Mouse (Mus musculus) heart, adult 9 months (tissue): Measurements from ENCODE around the gene Lalba.
"Not testable (repeated sequence)": the region's sequence is repeated elsewhere in the genome, so short reads cannot be mapped to it uniquely, and the experiment has no call there.

Source experiments
- DNase-seq, 2 experiments: peaks; one replicate each; pipeline ENCODE4 v3.0.0; 2022; ENCODE audit warnings: low spot score in 2 of 2

Lalba gene

GRCm38 (mm10) chr15:98482701-98483100 is at the start of gene Lalba:
Gene Lalba (minus strand): TSS chr15:98482721.
- peak; percentile 40 to 69 for DNase-seq

GRCm38 (mm10) chr15:98532281-98532680 is 49.8 kb upstream of the Lalba start:
- DNase-seq = no peak

DNA sequence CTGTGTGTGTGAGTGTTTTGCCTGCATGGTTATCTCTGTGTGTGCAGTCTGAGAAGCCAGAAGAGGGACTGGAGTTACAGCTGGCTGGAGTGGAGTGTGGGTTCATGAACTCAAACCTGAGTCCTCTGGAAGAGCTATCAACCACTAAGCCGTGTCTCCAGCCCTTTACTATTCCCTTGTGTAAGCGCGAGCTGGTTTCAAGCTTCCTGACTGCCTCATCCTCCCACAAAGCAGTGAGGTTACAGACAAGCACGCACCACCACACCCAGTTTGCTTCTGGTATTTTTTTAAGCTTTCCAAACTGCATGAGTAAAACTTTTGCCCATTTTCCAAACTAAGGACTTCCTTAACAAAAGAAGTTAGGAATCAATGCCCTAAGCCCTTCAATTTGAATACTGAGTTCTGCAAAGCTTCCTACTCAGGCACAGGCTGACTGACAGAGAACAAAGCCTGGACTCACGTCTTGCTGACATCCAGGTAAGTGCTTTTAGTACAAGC is 45.6 kb upstream of the Lalba start:
- no peak for DNase-seq

DNA sequence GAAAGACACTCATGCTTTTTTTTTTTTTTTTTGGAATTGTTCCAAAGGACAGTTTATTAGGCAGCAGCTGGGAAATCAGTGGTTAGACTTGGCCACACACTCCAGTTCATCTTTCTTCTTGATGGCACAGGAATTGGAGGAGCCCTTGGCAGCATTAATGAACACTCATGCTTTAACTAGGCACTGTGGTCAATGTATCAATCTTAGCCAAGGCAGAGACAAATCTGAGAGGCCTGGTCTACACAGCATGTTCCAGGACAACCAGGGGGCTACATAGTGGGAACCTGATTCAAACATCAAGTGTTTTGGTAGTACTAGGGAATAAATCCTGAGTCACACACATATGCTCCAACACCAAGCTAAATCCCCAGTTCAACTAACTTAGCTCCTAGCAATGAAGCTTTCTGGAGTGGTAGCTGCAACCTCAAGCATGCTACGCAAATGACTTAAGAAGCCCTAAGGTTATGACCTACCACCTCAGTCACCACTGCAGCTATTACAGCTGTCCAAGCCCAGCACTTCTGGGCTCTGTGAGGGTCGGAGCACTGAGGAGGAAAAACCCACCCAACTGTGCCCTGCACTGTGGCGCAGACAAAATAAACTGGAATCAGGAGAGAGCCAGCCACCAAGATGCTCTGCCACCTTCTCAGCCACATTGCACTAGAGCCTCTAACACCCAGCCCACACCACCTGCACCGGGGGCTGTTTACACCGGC is 44.7 kb upstream of the Lalba start:
- no peak for DNase-seq

DNA sequence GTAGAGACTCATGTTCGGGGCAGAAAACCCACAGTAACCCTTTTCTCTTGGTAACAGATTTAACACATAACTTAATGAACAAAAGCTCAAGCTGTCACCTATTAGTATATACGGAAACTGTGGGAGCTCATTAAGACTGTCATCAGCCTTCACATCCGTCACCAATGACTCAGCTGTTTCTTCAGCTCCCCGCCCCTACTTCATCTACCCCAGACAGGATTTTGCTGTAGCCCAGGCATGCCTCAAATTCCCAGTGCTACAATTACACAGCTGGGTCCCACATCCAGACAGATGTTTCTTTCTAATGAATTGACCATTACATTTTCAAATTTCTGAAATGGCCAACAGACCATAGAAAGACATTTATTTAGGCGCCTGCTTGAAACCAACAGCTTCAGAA is 43.5 kb upstream of the Lalba start:
- DNase-seq = no peak

GRCm38 (mm10) chr15:98521245-98521644 is 38.7 kb upstream of the Lalba start:
- no peak for DNase-seq

DNA sequence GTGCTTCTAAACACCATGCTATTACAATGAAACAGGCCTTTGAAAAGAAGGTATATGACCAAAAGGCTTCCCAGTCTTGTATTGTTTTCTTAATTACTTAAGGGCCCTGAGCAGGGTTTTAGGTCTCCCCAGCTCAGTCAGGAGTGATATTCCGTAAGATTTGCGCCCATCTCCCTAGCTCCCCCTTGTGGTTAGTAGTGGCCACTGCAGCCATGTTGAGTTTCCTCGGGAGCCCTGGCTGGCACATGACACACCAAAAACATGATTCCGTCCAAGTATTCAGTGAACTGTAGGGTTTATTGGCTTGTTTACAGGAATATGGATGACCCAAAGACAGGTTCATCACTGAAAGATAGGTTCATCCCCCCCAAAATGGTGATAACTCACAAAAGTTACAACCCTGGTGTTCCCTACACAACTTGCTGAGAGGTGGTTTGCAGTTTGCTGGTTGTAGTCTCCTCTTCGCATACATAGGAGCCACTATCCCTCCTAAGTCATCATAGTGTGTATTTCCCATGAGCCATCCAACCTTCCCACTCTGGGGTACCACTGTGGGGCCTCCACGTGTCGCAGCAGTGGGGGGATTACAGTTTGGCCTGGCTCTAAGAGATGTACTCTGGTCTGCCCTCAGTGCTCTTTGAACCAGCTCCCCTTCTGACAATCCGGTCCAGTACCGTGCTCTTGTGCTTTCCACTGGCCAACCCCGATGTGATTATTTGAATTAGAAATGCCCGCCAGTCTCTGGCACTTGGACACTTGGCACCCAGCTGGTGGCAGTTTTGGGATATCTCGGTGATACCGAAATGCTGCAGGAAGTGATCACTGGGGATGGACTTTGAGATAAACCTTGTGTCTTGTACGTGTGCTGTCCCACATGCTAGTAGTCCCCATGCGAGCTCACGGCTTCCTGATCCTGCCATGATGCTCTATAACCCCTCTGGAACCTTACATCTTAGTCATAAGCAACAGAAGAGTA is 35.1 kb upstream of the Lalba start:
- peak; percentile 56 to 64 for DNase-seq

GRCm38 (mm10) chr15:98514845-98515244 is 32.3 kb upstream of the Lalba start:
- DNase-seq = not testable (repeated sequence)

DNA sequence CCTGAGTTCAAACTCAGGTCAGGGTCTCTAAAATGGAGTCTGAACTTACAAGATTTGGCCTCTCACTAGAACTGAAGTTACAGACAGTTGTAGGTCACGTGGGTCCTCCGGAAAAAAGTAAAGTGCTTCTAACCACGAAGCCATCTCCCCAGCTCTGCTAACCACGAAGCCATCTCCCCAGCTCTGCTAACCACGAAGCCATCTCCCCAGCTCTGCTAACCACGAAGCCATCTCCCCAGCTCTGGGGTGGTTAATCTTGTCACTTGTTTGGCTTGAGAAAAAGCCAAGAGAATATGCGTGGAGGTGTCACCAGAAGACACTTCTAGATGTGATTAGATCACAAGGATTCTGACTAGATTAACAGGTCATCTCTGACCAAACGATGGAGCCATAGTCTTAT is 31.6 kb upstream of the Lalba start:
- no peak for DNase-seq

DNA sequence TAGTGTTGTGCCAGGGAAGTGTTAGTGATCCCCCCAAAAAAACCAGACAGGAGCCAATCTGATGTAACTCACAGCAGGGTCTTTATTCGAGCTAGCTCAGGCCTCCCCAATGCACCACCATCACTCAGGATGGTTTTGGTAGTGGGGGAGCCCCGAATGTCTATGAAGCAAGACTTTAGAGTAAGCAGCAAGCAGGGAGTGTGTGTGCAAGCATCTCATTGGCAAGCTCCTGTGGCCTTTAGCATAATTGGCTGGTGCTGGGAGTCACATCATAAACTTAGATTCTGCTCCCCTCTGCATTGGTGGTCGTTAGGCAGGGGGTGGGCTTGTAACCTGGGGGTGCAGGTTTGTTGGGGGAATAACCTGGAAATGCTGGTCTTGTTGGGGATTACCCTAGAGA is 31.2 kb upstream of the Lalba start:
- not testable (repeated sequence) for DNase-seq

DNA sequence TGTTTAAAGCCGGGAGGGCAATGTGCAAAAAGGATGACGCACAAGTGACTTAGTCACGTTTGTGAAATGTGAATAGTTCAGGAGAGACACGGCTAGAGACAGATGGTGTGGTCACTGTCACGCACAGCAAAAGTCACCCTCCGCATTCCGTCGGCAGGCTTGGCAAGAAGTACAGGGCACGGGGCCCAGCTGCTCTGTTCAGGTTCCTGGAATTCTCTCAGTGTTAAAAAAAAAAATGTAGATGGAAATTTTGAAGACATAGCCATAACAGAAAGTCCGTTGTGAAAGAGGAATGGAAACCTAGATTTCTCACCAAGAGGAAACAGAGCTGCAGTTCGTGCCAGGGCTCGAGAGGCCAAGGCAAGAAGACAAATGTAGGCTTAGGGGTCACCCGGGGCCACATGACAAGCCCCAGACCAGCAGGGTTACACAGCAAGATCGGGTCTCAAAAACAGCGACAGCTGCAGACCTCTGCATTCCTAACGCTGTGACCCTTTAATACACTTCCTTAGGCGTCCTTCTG is 30.3 kb upstream of the Lalba start:
- DNase-seq = peak; percentile 72 to 73

GRCm38 (mm10) chr15:98512232-98512631 is 29.7 kb upstream of the Lalba start:
- DNase-seq = peak in 1 of 2 experiments; percentile 43

- DNase-seq = peak; percentile 46 to 55
Measured at GRCm38 (mm10) chr15:98511386-98511928, 28.9 kb upstream of the Lalba start.

DNA sequence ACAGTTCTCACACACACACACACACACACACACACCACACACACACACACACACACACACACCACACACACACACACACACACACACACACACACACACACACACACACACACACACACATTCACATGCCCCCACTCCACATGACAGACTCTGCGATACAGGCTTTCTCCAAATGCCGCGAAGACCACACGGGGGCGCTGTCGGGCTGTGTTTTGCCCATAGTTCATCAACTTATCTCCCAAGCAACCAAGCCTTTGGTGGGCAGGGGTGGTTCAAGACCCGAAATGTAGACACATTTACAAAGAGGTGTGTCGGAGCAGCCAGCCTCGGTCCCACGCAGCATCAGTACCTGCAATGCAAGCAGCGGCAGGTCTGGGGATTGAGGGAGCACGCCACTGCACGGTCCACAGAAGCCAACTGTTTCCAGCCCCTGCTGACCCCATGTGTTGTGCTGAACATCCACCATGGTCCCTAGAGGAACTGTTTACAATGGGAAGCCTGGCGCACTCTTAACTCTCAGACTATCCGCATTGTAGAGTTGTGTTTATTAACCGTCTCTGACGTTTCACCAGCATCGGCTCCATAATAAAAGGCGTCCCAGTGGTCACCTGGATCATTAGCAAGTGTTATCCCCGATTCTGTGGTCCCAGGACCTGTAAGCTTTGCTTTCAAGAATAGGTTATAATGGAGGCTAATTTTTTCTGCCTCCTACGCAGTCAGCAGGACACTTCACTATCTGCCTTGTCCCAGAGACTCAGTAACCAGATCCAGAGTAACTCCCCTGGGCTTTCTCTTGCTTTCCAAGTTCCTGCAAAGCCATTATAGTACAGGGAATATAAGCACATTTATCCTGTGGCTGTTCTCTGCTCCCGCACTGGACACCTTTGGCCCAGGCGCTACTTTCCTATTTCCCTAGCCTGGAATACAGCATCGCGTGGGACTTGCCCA is 28.2 kb upstream of the Lalba start:
- peak; percentile 49 to 63 for DNase-seq

DNA sequence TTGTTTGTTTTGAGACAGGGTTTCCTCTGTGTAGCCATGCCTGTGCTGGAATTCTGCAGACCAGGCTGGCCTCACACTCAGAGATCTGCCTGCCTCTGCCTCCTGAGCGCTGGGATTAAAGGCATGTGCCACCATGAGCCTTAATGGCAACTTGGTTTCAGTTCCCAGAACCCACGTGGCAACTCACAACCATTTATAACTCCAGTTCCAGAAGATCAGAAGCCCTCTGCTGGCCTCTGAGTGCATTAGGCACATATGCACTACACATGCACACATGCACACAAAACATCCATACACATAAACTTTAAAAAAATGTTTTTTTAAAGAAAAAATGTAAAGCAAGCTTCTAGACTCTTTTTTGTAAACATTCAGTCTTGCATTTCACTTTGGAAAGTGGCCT is 26.9 kb upstream of the Lalba start:
- DNase-seq = no peak

GRCm38 (mm10) chr15:98507321-98507720 is 24.8 kb upstream of the Lalba start:
- no peak for DNase-seq

DNA sequence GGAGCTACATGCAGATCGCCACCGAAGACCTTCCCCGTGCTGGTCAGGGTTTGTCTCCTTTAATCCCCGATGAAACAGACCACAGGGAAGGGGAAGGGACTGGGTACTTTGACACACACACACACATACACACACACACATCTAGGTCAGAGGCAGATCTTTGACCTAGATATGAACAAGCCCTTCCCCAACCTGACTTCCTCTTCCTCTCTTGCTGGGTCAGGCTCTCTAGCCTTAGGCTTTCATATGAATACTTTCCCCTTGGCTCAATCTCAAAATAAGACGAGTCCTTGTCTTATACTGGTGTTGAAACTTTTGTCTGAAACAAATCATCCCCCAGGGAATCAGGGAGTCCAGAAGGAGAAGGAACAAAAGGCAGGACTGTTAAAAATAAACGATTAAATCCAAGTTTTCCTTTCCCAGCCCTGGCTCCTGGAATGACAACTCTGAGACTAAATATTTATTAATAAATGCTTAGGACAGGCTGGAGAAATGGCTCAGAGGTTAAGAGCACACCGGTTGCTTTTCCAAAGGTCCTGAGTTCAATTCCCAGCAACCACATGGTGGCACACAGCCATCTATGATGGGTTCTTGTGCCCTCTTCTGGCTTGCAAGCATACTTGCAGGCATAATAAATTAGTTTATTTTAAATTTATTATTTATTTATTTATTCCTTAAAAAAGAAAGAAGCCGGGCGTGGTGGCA is 23.9 kb upstream of the Lalba start:
- DNase-seq = peak in 1 of 2 experiments; percentile 36

- DNase-seq = peak in 1 of 2 experiments; percentile 50
Measured at GRCm38 (mm10) chr15:98504514-98504913, 22.0 kb upstream of the Lalba start.

- no peak for DNase-seq
Measured at GRCm38 (mm10) chr15:98503317-98503716, 20.8 kb upstream of the Lalba start.

- no peak for DNase-seq
Measured at GRCm38 (mm10) chr15:98497631-98498030, 15.1 kb upstream of the Lalba start.
